In the genomic region with DNA sequence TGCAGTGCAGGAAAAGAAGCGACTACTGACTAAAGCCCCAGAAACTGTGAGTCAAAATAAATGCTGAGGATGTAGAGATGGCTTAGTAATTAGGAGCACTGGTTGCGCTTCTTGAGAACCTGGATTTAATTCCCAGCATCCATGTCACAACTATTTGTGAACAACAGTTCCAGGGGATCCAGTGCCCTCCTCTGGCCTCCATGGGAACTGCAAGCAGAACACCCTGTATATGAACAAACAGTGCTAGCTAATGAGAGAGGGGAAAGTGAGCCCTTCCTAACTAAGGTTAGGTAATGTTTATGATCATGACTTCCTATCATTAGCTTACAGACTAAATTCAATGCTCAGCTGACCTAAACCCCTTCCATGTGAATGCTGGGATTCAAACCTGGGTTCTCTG, we compare ENCODE assay signal across 8 mouse cellular contexts. TPM values are rescaled to one million over a fixed set of nuclear protein-coding genes. Genes with fewer than 3 reads are reported as not detected.
DNase-seq lines count a peak whose midpoint lies in the region; ATAC-seq lines count a peak whose summit lies in the region.

No protein-coding gene starts in this region.

- H3K36me3 ChIP-seq in midbrain, embryonic 15.5 days (replicated peaks), result no peaks in the 10 kb centered on the region

- no peak overlapping the region for H3K9ac ChIP-seq in midbrain, embryonic 15.5 days

- DNase-seq in heart, postnatal 4 days, result peak; percentile 11
- DNase-seq in heart, adult 11 months, result no peak
- DNase-seq in CD4-positive helper T cell, adult 2 months (ENCODE audit: low read depth, low spot score), result peak; percentile 14
- peak; percentile 33 for DNase-seq in adrenal gland, postnatal 14 days
- peak; percentile 27 for DNase-seq in kidney, postnatal 10 days
- peak; percentile 32 for DNase-seq in thymus, postnatal 25 days
- DNase-seq in urinary bladder, adult 18-20 months (ENCODE audit: low spot score in 2 of 2), result no peak

- H3K9me3 ChIP-seq in midbrain, embryonic 15.5 days, result no peaks in the 10 kb centered on the region

- H3K4me3 ChIP-seq in midbrain, embryonic 15.5 days, result no peak overlapping the region

- no peaks in the 10 kb centered on the region for H3K27me3 ChIP-seq in midbrain, embryonic 15.5 days (replicated peaks)

- no peak overlapping the region for H3K4me2 ChIP-seq in midbrain, embryonic 15.5 days

- 93% methylated on average over 2 of the region's 2 CpGs for WGBS in midbrain, embryonic 15.5 days

- ATAC-seq in midbrain, embryonic 15.5 days (replicated peaks), result no peak

- H3K27ac ChIP-seq in midbrain, embryonic 15.5 days, result no peak overlapping the region

- no peaks in the 10 kb centered on the region for H3K4me1 ChIP-seq in midbrain, embryonic 15.5 days

RNA-seq across cellular contexts. Expression of gene Hk3, which starts 36.9 kb away (rescaled TPM):
- total RNA-seq in heart, postnatal 4 days (2021), result under 1 TPM; 0.74 to 0.98 TPM
- total RNA-seq in adrenal gland, postnatal 14 days (2021), result 1.3 and 1.8 TPM in 2 replicates
- 1.3 and 1.4 TPM in 2 replicates for polyA plus RNA-seq in midbrain, embryonic 15.5 days (2015; fragmentation: Nextera tagmentation; extraction: Ambion mirVana)

RNA-seq across cellular contexts. Expression of gene Uimc1, which starts 42.1 kb away (rescaled TPM):
- total RNA-seq in heart, postnatal 4 days (2021), result 10 to 100 TPM; 28.9 to 30.9 TPM
- total RNA-seq in adrenal gland, postnatal 14 days (2021), result 26.1 and 33.5 TPM in 2 replicates
- 17.7 and 21.5 TPM in 2 replicates for polyA plus RNA-seq in midbrain, embryonic 15.5 days (2015; fragmentation: Nextera tagmentation; extraction: Ambion mirVana)

RNA-seq across cellular contexts. Expression of gene Zfp346, which starts 47.1 kb away (rescaled TPM):
- total RNA-seq in heart, postnatal 4 days (2021), result 10 to 100 TPM; 17.7 to 20.1 TPM
- total RNA-seq in adrenal gland, postnatal 14 days (2021), result 44.7 and 45.0 TPM in 2 replicates
- 28.9 and 32.6 TPM in 2 replicates for polyA plus RNA-seq in midbrain, embryonic 15.5 days (2015; fragmentation: Nextera tagmentation; extraction: Ambion mirVana)

Comparison
In these comparisons a context has a peak if more than half of its experiments do, and no peak if none do; other contexts are left out.
1. DNase-seq: peak in heart, postnatal 4 days (single experiment), CD4-positive helper T cell, adult 2 months (single experiment), adrenal gland, postnatal 14 days (single experiment), kidney, postnatal 10 days (single experiment) and thymus, postnatal 25 days (single experiment); none in heart, adult 11 months (single experiment) and urinary bladder, adult 18-20 months (0 of 2).